Mouse (Mus musculus) spleen, adult 2 months (tissue): ENCODE results near the gene Vps37b. TPM values are rescaled to one million over a fixed set of nuclear protein-coding genes. Genes with fewer than 3 reads are reported as not detected.
"Not testable (repeated sequence)": the region's sequence is repeated elsewhere in the genome, so short reads cannot be mapped to it uniquely, and the experiment has no call there.

Source experiments
- DNase-seq, 2 experiments: peaks; one replicate each; pipeline versions ENCODE4 v3.0.0 to v3.0.0-alpha.2; 2012 to 2021; ENCODE audit warnings: low spot score in 2 of 2, low read depth in 1 of 2
- H3K27ac ChIP-seq: fragments of 200-500 bp; 2 replicates; pipeline ENCODE4 v1.5.1; 2012; ENCODE audit warnings: low read length, inconsistent platforms; ENCODE audit not compliant: insufficient read depth
- H3K27me3 ChIP-seq: fragments of 200-500 bp; 2 replicates; pipeline ENCODE4 v1.6.1; 2012; ENCODE audit warnings: mild to moderate bottlenecking, moderate library complexity, low read length, inconsistent platforms; ENCODE audit not compliant: control insufficient read depth, insufficient read depth
- H3K36me3 ChIP-seq: fragments of 200-500 bp; 2 replicates; pipeline ENCODE4 v1.6.1; 2012; ENCODE audit warnings: mild to moderate bottlenecking, low read length, inconsistent platforms; ENCODE audit not compliant: control insufficient read depth, insufficient read depth
- H3K4me1 ChIP-seq: fragments of 200-500 bp; 2 replicates; pipeline ENCODE4 v1.6.1; 2011; ENCODE audit warnings: inconsistent platforms; ENCODE audit not compliant: control insufficient read depth, insufficient read depth, insufficient read length
- H3K4me3 ChIP-seq: fragments of 200-500 bp; 2 replicates; pipeline ENCODE4 v1.5.1; 2011; ENCODE audit warnings: mild to moderate bottlenecking, inconsistent platforms; ENCODE audit not compliant: insufficient read depth, insufficient read length; ENCODE audit errors: extremely low read depth
- CTCF ChIP-seq: fragments of 200-500 bp; IDR thresholded peaks from 2 replicates; pipeline ENCODE4 v1.5.1; 2011; ENCODE audit warnings: mild to moderate bottlenecking, inconsistent platforms; ENCODE audit not compliant: insufficient read depth, insufficient read length, insufficient replicate concordance; ENCODE audit errors: extremely low read depth
- POLR2A ChIP-seq: fragments of 200-500 bp; IDR thresholded peaks from 2 replicates; pipeline ENCODE4 v1.6.1; 2011; ENCODE audit warnings: low read depth, low read length, inconsistent platforms
- WGBS: fragments of 180-500 bp; shearing (Covaris S2); methylation state at CpG from one replicate; pipeline ENCODE4 v1.1.7; 2018; 5-methylcytosine and 5-hydroxymethylcytosine counted together
- polyA plus RNA-seq: library from polyadenylated mRNA; depleted of rRNA; stranded (reverse); fragments of >200 nt; gene quantifications from 2 replicates; pipeline ENCODE4 v1.2.3, GENCODE M21; 2012

Gene Vps37b
- polyA plus RNA-seq, 1 experiment = 58.1 TPM

DNA sequence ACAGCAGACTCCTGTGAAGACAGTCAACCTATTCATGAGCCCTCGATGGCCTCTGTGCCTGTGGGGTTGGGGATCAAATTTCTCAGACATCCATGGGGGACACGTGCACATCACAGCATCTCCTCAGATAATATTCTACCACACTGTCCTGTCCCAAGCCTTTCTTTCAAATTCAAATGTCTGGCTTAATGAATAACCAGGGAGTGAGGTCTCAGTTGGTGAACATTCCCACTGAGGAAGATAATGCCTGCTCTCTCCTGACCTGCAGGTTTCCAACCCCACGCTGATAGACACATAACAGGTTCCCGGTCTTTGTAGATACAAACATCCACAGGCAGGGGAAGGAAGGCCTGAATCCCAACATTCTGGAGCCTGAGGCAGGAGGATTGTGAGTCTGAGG is 24.9 kb upstream of the Vps37b start:
- Histone ChIP-seq H3K27me3 (no peaks in the 10 kb centered on the region), H3K4me3 (no peak overlapping the region), H3K27ac (no peak overlapping the region), H3K4me1 (peaks cover 1% of the 10 kb centered on the region; the same call in 1 of the 2 replicates), H3K36me3 (no peaks in the 10 kb centered on the region)
- DNase-seq = no peak
- 91% methylated on average over 4 of the region's 4 CpGs for WGBS
- TF ChIP-seq CTCF (no peak), POLR2A (no peak)

- Histone ChIP-seq H3K27ac (no peak overlapping the region), H3K27me3 (no peaks in the 10 kb centered on the region), H3K36me3 (no peaks in the 10 kb centered on the region), H3K4me1 (peaks cover 3% of the 10 kb centered on the region; the same call in 1 of the 2 replicates), H3K4me3 (no peak overlapping the region)
- DNase-seq = no peak
- TF ChIP-seq CTCF = no peak
- TF ChIP-seq POLR2A = no peak
- WGBS = 97% methylated on average over 1 of the region's 1 CpGs
Observed at GRCm38 (mm10) chr5:124056219-124056618, 24.1 kb upstream of the Vps37b start.

- H3K27me3 ChIP-seq, H3K27ac ChIP-seq, H3K36me3 ChIP-seq, DNase-seq, H3K4me3 ChIP-seq: not testable (repeated sequence)
- WGBS = 85% methylated on average over 7 of the region's 7 CpGs
- H3K4me1 ChIP-seq = peaks cover 17% of the 10 kb centered on the region; the same call in 1 of the 2 replicates
Observed at GRCm38 (mm10) chr5:124052641-124053040, 20.6 kb upstream of the Vps37b start.

- H3K27me3 ChIP-seq = no peaks in the 10 kb centered on the region
- H3K4me3 ChIP-seq = no peak overlapping the region
- 15% methylated on average over 11 of the region's 11 CpGs for WGBS
- peak overlapping the region; percentile 31 for H3K27ac ChIP-seq
- DNase-seq = no peak
- no peaks in the 10 kb centered on the region for H3K36me3 ChIP-seq
- H3K4me1 ChIP-seq = peaks cover 17% of the 10 kb centered on the region; the same call in 1 of the 2 replicates
- no peak for TF ChIP-seq CTCF
- no peak for TF ChIP-seq POLR2A
Observed at GRCm38 (mm10) chr5:124051899-124052491, 19.9 kb upstream of the Vps37b start.

DNA sequence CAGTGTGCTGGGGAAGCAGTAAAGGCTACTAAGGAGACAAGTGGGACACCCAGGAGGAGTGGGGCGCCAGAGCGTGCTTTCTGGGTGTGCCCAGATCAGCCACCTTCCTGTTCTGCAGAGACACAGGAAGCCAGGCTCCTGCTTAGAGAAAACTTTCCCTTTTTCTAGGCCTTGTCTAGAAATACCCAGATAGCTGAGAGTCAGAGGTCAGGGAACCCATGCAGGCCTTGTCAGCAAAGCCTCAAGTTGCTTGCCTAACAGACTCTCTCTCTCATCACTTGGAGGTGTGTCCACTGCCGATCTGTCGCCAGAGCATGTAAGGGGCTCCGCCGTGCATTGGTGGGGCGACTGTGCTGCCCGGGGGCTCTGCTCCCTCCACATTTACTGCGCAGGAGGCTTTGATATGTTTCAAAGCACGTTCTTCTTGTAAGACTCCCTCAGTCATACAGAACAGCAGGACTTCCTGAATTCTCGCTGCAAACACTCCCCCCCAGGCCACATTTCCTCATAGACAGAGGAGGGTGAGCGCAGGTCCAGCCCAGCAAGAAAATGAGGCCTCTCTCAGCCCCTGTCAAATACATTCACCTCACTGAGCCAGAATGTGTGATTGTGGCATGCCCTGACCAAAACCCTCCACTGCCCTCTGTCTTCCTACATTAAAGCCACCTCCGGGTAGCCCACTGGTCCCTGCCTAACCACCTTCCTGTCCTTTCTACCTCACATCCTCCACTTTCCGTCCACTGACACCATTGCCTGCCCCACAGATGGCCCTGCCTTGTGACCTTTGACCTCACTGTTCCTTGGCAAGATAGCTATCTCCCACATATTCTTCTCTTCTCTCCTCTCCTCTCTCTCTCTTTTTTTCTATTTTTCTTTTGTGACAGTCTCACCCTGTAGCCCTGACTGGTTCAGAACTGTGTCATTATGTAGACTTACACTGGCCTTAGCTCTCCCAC is 18.3 kb upstream of the Vps37b start:
- no peaks in the 10 kb centered on the region for H3K36me3 ChIP-seq
- TF ChIP-seq CTCF (no peak), POLR2A (no peak; the same call in 1 of the 2 replicates)
- WGBS = 14% methylated on average over 14 of the region's 14 CpGs
- peak in 1 of 2 experiments; percentile 64 for DNase-seq
- peak overlapping the region; percentile 89 for H3K27ac ChIP-seq
- peaks cover 17% of the 10 kb centered on the region; the same call in 1 of the 2 replicates for H3K4me1 ChIP-seq
- H3K4me3 ChIP-seq = no peak overlapping the region; the same call in 1 of the 2 replicates
- H3K27me3 ChIP-seq = no peaks in the 10 kb centered on the region

DNA sequence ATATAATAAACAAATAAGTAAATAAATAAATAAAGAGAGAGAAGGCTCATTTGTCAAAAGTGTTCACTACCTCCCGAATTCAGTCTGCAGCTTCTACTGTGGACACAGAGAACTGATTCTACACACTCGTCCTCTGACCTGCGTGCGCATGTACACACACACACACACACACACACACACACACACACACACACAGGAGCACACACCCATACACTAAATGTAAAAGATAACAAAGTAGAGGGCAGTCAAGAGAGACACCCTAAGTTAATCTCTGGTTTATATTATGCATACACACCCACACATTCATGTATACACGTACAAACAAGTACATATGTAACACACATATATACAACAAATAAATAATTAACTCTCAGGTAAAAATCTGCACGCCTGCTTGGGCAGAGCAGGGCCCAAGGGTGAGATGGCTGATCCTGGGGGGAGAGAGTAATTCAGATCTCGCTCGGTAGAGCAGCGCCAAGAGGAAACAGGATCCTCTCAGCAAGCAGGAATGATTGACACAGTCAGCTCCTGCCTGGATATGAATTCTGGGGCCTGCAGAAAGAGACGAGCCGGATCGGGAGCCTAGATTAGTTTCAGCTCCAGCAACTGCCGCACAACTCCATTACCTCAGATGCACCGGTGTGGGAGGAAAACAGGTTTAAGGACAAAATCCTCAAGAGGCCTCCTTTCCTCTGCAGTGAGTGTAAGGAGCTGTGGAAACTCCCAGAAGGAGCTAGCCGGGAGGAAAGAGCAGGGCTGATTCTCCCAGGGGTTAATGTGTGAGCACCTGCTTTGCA is 17.4 kb upstream of the Vps37b start:
- DNase-seq = no peak
- peak overlapping the region; percentile 89 for H3K27ac ChIP-seq
- H3K4me3 ChIP-seq = no peak overlapping the region
- no peak for TF ChIP-seq POLR2A
- no peak for TF ChIP-seq CTCF
- no peaks in the 10 kb centered on the region for H3K36me3 ChIP-seq
- H3K4me1 ChIP-seq = peaks cover 17% of the 10 kb centered on the region; the same call in 1 of the 2 replicates
- WGBS = 73% methylated on average over 15 of the region's 15 CpGs
- no peaks in the 10 kb centered on the region for H3K27me3 ChIP-seq
